Mouse (Mus musculus) retina, postnatal 1 day (tissue): ENCODE data around the gene Cdkn1a.
A peak's percentile ranks its signal among the peaks of the same experiment; 100 is the strongest.
"Not testable (repeated sequence)": the region's sequence is repeated elsewhere in the genome, so short reads cannot be mapped to it uniquely, and the experiment has no call there.

Experiments
- DNase-seq: peaks from one replicate; pipeline ENCODE4 v3.0.0-alpha.2; 2012

Gene Cdkn1a

DNA sequence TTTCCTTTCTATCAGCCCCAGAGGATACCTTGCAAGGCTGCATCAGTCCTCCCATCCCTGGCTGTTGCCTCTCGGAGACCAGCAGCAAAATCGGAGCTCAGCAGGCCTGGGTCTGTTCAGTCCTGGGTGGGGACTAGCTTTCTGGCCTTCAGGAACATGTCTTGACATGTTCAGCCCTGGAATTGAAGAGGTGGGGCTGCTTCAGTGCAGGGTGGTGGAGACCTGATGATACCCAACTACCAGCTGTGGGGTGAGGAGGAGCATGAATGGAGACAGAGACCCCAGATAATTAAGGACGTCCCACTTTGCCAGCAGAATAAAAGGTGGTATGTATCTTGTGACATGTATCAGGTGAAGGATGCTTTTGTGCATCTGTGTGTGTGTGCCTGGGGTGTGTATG lies at the start of gene Cdkn1a:
Gene Cdkn1a (plus strand): TSS at position 201 of the 400 bp plus-strand sequence.
- no peak for DNase-seq

DNA sequence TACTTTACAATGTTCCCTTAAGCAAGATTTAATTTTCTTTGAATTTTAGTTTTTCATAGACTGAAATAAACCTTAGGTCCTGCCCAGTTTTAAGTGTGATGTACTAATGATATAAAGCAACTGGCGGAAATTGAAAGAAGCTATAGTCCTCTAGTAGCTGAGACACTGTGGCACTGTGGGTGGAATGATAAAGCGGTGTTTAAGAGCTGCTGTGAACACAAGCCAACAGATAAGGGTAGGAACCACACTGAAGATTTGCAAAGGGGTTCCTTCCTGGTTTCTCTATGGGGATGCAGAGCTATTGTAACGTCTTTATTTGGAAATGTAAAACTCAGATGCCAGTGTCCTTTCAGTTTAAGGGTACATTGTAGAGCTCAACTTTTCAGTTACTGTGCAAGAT lies 49.1 kb upstream of the Cdkn1a start:
- DNase-seq = not testable (repeated sequence)

DNA sequence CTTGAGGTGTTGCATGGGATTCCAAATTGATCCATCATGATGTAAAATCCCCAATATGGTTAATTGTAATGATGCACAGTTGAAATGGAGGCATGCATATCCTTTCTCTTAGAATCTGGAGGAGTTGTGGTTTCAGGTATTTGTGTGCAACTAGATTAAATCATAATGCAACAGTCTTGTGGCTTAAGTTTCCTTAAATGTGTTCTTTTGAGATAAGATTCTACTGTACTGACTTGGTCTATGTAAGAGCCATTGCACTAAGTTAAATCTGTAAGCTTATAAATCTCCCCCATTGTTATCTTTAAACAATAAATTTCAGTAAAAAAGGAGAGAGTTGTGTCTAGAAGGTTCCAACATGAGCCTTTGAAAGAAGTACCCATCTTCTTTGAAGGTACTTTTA lies 48.2 kb upstream of the Cdkn1a start:
- no peak for DNase-seq

DNA sequence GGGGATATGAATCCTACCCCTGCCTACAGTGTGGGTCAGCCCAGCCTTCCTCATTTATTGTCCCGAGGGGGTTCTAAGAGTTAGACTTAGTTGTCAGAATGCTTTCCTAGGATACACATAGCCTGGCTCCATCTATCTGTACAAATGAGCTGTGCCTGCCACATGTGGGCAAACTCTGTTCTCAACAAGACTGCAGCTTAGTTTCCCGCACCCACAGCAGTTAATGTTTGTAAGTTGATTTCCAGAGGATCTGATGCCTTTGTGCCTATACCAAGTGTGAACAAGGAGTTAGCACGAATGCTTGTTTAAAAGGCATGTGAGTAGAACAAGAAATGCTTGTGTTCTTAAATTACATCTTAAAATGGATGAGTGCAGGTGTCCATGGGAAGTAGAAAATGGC lies 47.2 kb upstream of the Cdkn1a start:
- no peak for DNase-seq

DNA sequence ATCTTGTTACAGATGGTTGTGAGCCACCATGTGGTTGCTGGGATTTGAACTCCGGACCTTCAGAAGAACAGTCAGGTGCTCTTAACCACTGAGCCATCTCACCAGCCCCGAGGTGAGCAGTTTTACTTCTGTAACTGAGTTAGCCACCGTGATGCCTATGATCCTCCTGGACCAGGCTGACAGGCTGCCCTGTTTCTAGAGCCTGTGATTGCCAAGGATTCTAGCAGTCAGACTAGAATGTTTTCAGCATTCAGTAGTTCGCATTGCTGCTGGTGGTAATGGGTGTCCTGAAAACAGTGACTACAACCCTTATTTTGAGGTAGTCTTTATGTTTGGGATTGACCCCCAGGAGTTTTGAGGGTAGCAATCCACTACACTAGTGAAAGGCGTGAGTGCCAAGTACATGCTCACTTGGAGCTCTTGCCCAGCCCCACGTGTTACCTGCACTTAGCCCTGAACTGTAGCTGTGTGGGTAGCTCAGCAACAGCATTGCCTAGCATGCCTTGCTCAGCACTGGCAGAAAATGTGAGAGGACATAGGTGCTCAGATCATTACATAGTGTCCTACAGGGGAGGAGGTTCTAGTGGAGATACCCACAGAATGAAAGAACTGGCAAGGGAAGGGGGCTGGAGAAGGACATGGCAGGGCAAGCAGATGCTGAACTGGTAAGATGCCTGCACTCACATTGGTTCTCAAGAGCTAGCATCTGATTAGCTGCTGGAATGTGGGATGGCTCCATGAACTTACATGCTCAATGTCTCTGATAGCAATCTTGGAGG lies 46.4 kb upstream of the Cdkn1a start:
- no peak for DNase-seq

DNA sequence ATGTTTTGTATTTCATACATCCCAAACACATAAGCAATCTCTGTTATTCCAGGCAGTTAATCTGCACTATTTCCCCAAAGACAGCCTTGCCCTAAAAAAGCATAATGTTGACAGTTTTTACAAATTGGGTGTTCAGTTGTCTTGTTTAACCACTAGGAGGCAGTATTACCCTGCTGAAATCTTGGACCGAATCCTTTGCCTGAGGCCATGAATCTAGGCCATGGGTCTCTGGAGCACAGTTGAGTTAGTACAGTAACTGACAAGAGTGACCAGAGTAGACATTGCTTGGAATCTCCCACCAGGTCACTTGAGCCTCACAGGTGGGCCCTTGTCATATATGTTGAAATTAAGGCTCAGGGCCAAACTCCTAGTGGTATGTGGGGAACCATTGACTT lies 45.9 kb upstream of the Cdkn1a start:
- peak; percentile 86 for DNase-seq

DNA sequence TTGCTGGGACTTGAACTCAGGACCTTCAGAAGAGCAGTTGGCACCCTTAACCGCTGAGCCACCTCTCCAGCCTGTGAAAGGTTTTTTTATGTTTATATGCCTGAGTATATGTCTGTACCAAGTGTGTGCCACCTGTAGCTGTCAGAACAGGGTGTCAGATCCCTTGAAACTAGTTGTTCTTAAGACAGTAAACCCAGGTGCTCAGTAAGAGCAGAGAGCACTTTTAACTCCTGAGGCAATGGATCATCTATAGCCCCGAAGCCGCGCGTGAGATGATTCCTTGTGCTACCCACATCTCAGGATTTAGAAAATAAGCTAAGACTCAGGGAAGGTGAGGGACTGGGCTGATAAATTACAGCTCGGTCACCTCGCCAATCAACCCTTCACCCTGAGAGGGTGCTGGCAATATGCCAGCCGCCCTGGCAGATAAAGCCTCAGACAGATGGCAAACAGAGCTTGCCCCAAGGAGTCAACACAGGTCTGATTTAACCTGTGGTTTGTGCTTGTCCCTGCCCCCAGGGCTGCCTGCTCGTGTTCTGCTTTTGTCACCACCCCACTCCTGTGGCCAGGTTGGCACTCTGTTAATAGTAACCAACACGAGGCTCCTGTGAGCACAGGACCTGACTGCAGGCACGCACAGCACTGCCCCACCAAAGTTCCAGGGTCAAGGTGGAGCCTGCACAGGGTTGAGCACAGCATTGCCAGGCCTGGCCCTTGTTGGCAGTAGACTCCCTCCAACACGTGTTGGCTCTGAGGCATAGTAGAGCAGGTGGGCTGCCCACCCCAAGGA lies 44.8 kb upstream of the Cdkn1a start:
- DNase-seq = peak; percentile 72

DNA sequence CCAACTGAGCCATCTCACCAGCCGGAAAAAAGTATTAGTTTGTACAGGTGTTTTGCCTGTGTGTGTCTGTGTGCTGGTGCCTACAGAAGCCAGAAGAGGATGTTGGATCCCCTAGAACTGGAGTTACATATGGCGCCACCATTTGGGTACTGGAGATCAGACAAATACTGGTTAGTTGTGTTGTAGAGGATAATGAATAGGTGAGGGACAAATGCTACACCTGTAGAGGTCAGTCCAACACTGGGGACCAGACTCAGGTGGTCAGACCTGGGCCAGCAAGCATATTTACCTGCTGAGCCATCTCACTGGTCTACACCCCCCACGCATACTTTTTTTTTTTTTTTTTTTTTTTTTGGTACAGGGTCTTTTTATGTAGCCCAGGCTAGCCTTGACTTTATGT lies 43.9 kb upstream of the Cdkn1a start:
- DNase-seq = peak; percentile 37

DNA sequence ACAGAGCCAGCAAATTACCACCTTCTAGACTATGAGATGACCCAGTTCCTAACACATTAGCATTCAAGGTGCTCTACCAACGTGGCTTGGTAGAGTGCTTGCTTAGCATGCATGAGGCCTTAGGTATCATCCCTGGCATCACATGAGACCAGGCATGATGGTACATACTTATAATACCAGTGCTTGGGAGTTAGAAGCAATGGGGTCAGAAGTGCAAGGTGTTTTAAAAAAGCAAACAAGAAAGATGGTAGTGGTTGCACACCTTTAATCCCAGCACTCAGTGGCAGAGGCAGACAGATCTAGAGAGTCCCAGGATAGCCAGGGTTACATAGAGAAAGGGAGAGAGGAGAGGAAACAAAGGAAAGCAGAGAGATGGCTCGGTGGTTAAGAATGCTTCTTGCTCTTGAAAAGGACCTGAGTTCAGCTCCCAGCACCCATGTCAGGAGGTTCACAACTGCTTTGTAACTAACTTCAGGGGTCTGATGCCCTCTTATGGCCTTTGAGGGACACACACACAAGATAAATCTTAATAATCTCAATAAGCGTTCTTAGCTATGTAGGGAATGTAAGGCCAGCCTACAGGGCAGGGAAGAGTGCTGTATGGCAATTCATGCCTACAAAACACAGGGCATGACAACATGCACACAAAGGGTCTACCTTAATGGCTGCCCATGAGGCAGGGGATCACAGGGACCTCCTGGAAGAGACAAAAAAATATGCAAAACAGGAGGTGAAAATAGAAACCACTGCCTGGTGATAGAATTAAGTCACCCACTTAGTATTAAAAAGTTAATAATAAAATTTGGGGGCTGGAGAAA lies 42.9 kb upstream of the Cdkn1a start:
- peak; percentile 27 for DNase-seq

DNA sequence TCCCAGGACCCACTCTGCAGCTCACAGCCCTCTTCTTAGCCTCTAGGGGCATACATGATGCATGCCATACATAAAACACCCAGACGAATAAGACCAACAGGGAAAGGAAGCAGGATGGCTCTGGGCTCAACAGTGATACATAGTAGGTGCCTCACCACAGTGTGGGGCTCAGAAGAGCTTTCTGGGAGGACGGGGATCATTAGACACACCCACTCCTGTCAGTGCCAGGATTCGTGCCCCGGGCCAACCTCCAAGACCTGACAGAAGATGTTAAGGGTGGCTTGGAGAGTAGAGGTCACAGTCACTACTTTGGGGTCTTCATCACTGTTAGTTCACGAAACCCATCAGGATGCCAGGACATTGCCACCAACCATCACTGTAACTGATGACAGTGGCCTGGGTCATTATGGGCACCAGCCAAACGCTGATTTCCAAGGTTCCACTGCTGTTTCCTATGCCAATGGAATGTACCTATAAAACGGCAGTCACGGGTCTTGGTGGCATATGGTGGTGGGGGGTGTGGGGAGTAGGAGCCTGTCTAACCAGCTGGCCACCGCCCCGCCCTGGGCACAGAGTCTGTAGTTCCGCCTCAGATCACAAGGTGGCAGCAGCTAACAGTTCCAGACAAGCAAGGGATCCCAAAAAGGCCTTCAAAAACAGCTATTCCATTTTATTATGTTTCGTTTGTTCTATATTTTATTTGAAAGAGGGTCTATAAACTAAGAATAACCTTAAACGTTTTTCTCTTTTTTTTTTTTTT lies 41.8 kb upstream of the Cdkn1a start:
- DNase-seq = peak; percentile 87

DNA sequence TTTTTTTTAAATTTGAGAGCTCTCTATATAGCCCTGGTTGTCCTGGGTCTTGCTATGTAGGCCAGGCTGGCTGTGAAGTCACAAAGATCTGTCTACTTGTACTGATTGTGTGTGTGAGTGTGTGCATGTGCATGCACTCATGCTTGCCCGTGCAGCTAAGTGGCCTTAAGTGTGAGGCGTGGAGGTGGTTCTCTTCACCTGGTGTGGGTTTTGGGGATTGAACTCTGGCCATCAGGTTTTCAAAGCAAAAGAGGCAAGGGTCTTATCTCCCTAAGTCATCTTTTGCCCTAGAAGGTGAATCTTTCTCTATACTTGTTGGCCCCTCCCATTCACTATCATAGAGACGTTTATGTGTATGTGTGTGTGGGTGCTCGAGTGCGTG lies 41.3 kb upstream of the Cdkn1a start:
- no peak for DNase-seq

DNA sequence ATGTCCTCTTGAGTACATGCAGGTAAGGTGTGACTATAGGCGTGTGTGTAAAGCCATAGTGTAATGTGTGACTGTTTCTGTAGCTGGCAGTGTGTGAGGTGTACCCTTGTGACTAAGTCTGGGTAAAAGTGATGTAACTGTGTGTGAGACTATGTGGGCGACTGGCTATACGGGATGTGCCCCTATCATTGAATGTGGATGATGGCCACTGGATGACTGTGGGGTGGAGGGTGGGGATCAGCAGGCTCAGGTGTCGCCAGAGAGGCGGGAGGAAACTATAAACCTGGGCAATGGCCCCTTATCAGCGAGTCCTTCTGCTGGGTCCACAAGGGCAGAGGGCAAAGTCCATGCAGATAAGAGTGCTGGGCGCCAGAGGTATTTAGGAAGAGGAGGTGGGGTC lies 40.9 kb upstream of the Cdkn1a start:
- DNase-seq = no peak

DNA sequence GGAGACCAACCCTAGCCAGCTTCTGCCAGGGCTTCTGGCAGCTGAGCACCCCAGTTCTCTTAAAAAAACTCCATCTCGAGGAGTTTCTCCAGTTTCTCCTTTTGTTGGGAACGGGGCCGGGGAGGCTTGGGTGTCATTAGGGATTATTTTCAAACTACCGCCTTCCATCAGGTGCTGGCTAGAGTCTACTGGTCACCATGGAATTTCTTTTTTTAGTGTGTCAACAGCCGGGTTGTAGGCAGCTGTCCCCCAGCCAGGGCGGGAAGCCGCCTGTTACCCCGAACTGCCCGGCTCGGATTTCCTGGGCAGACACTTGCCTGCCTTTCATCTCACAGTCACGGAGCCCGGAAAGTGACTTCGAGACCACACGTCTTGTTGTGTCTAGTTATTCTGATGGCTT lies 40.0 kb upstream of the Cdkn1a start:
- no peak for DNase-seq

DNA sequence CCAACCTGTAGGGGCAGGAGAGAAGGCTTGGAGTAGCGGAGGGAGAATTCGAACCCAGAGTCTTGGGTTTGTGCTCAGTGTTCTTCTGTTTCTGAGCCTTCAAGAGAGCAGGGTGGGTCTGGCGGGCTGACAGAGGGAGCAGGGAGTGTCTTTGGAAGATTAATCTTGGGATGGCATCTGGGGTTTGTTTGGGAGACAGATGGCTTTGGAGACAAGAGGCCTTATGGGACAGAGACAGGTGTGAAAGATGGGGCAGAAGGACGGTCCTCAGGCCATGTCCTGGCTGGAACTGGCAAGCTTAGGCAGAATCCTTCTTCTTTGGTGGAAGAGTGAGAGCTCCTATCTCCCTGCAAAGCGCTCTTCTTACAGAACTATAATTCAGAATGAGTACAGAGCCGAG lies 37.7 kb upstream of the Cdkn1a start:
- DNase-seq = peak; percentile 40

DNA sequence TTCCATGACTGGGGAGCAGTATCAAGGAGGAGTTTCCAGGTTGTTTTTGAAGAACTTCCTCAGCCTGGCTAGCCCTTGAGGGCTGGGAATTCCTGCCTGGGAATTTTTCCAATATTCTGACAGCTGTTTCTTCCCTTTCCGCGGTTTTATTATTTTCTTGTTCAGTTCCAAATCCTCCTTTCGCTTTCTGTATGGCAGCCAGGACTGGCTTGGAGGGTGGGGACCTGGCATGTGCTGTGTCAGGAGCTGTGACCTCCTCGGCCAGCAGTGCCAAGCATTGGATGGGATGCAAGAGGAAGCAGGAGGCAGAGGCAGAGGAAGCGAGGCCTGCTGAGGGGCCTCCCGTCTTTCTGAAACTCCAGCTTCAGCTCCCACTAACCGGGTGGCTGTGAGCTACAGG lies 36.9 kb upstream of the Cdkn1a start:
- DNase-seq = no peak

DNA sequence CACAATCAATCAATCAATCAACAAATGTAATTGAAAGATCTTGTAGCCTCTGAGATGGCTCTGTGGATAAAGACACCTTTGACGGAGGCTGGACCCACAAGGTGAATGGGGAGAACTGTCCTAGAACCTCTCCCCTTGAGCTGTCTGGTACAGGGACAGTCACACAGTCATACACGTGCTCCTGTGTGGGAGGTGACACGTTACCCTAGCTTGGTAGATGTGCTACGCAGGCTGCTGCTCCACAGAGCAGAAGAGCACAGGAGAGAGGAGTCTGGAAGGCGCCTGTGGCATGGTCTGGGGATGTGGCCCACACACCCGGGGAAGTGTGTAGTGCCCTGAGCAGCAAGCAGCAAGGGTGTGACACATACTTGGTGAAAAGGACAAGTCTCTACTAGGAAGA lies 36.3 kb upstream of the Cdkn1a start:
- DNase-seq = no peak

DNA sequence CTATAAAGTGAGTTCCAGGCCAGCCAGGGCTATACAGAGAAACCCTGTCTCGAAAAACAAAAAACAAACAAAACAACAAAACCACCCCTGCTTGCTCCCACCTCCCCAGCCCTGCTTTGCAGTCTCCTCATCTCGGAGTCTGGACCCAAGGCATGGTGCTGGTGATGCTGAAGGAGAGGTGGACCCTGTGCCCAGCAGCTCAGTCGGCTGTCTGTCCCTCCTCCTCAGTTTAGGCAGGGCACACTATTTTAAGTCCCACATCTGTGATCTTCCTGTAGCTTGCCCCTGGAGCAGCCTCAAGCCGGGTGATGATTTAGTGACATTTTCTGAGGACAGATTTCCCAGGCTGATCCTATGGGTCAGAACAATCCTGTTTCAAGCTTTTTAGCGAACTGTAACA lies 35.2 kb upstream of the Cdkn1a start:
- DNase-seq = no peak

DNA sequence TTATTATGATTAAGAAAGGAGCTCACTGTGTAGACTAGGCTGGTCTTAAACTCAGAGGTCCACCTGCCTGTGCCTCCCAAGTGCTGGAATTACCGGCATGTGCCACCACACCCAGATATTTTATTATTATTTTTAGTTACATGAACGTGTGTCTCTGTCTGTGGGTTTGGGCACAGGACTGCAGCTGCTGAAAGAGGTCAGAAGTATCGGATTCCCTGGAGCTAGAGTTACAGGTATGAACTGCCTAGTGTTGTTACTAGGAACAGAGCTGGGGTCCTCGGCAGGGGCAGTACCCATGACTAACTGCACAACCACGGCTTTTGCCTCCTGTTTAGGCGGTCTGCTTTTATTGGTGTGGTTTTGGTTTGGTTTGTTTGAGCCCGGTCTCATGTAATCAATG lies 34.6 kb upstream of the Cdkn1a start:
- no peak for DNase-seq

DNA sequence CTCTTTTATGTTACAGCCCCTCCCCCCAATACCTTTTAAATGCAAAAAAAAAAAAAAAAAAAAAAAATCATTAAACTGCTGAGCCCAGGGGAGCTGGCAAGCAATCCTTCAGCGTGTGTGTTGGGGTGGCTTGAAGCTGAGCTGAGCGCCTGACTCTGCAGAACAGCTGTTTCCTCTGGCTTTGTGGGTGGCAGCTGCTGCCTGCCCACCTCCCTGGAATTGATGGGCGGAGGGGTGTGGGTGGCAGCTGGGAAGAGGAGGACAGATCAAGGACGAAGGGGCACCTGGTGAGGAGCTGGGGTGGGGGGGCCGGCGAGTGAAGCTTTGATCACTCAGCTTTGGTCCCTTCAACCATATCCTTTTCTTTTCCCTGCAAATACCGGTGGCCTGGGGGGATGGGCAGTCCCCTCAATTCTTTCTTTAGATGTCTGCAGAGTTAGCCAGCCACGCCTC lies 34.1 kb upstream of the Cdkn1a start:
- peak; percentile 51 for DNase-seq

DNA sequence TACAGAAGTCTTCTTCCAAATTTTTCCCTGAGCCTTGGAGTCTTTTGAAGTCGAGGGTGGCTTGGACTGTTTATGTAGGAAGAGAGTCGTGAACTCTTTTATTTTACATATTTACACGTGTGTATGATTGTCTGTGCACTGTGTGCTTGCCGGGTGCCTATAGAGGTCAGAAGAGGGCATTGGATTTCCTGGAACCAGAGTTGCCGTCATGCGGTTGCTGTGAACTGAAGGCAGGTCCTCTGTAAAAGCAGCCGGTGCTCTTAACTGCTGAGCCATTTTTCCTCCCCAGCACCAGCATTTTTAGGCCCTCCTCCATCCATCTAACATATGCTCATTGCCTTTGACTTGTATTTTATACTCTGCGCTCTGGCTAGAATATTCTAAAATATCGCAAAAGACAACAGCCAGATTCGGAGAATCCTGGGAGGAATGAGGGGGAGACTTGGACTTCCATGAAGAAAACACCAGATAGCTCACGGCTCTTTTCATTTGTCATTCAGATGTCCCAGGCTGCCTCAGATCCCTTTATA lies 33.4 kb upstream of the Cdkn1a start:
- no peak for DNase-seq

DNA sequence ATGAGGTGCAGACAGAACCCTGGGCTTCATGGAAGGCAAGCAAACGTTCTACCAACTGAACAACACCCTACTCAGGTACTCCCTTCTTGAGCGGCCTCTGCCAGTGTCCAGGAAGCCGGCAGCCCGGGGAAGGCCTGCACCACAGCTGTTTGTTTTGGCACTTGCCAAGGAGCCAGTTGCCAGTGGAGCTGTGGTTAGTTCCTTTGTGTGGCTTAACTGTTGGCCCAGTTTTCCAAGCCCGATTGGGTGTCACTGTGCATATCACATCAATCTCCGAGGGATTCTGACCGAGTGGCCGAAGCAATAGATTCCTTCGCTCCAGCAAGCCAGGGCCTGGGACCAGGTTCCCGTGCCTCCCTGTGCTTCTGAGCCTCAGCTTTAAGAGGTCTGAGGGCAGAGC lies 32.8 kb upstream of the Cdkn1a start:
- no peak for DNase-seq

DNA sequence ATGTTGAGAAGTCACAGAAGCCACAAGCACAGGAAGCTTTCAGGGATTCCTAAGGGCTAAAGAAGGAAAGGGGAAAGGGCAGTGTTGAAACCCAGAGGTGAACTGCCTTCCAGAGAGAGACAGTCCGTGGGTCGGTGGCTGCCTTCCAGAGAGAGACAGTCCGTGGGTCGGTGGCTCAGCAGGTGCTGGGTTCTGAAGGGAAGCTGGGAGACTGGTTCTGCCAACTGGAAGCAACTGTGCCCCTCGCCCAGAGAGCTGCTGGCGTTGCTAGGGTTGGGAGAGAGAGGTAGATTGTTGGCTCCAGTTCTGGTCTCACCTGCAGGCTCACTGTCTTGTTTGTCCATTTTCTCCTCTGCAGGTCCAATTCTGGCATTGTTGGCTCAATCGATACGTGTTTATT lies 32.3 kb upstream of the Cdkn1a start:
- no peak for DNase-seq

DNA sequence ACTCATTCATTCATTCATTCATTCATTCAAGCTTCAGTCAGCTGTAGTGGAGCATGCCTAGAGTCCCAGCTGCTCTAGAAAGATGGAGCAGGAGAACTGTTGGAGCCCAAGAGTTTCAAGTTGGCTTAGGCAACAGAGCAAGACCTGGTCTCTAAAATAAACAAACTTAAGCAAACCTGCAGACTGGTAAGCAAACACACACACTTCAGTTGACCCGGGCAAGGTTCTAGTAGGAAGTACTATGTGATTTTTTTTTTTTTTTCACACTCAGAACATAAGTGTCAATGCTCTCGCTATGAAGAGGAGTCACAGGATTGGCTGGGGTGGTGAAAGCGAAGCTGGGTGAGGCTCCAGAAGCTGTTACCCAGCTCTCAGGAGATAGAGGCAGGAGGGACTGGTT lies 31.2 kb upstream of the Cdkn1a start:
- no peak for DNase-seq
